Comparison of ENCODE assay signal across 26 mouse cellular contexts in genomic region chr4:85045748-85046147, GRCm38 (mm10).
DNase-seq lines count a peak whose midpoint lies in the region; ATAC-seq lines count a peak whose summit lies in the region.
"Had no signal": no experiment of that assay in that cellular context is flagged by ENCODE, and none has a peak within 500 bp of the region (broad histone marks: within the 10 kb centered on the region; RNA-seq: fewer than 3 reads in every experiment).

No protein-coding gene starts in this region.

- no peak for DNase-seq in midbrain, embryonic 11.5 days (ENCODE audit: low spot score, missing footprints)
- peak; percentile 8 for DNase-seq in embryo, embryonic 10.5 days (ENCODE audit: low spot score)
- no peak for DNase-seq in heart, embryonic 10.5 days (ENCODE audit: low spot score)
- DNase-seq: adrenal gland, adult 8-10 months; cerebellum, adult 11-12 months; cerebellum, adult 9-11 months; gastrocnemius, postnatal 14 days; kidney, adult 9 months; kidney, postnatal 25 days; lung, embryonic 14.5 days; lung, postnatal 14 days; right cerebral cortex, postnatal 25 days; thymus, postnatal 25 days had no signal

- peaks cover 18% of the 10 kb centered on the region for H3K4me1 ChIP-seq in forebrain, embryonic 13.5 days
- H3K4me1 ChIP-seq in forebrain, embryonic 12.5 days: peaks cover 10% of the 10 kb centered on the region
- peaks cover 7% of the 10 kb centered on the region; the same call in 1 of the 2 replicates for H3K4me1 ChIP-seq in midbrain, embryonic 15.5 days
- H3K4me1 ChIP-seq in midbrain, embryonic 11.5 days (ENCODE audit: control insufficient read depth, insufficient read depth, low read length): 0 out of 2 replicates have a peak, but pooled peaks cover 2% of the 10 kb centered on the region
- H3K4me1 ChIP-seq in kidney, embryonic 14.5 days (ENCODE audit: control insufficient read depth, insufficient read depth, low read length): no peaks in the 10 kb centered on the region
- no peaks in the 10 kb centered on the region for H3K4me1 ChIP-seq in heart, embryonic 10.5 days
- H3K4me1 ChIP-seq: embryonic facial prominence, embryonic 13.5 days; heart, embryonic 15.5 days; limb, embryonic 12.5 days; liver, embryonic 15.5 days; stomach, embryonic 15.5 days had no signal

- ATAC-seq in forebrain, embryonic 13.5 days: 0 out of 2 replicates have a peak, but pooled peaks have one; percentile 24
- ATAC-seq in forebrain, embryonic 12.5 days (ENCODE audit: low FRiP score): no peak
- peak; percentile 62 for ATAC-seq in midbrain, embryonic 15.5 days (replicated peaks)
- no peak for ATAC-seq in midbrain, embryonic 11.5 days (ENCODE audit: low FRiP score)
- no peak for ATAC-seq in kidney, embryonic 14.5 days (ENCODE audit: low FRiP score, low TSS enrichment)
- ATAC-seq: CD4-positive, CD25-positive, alpha-beta regulatory T cell, adult 4 months; intestine, postnatal 0 days had no signal

- no peaks in the 10 kb centered on the region for H3K36me3 ChIP-seq in forebrain, embryonic 13.5 days (ENCODE audit: poor library complexity, severe bottlenecking)
- no peaks in the 10 kb centered on the region for H3K36me3 ChIP-seq in forebrain, embryonic 12.5 days (replicated peaks)
- no peaks in the 10 kb centered on the region for H3K36me3 ChIP-seq in midbrain, embryonic 15.5 days (replicated peaks)
- H3K36me3 ChIP-seq in midbrain, embryonic 11.5 days (ENCODE audit: control insufficient read depth, insufficient read depth, low read length): no peaks in the 10 kb centered on the region
- H3K36me3 ChIP-seq in kidney, embryonic 14.5 days (ENCODE audit: control insufficient read depth, insufficient read depth, low read length): no peaks in the 10 kb centered on the region
- H3K36me3 ChIP-seq in heart, embryonic 10.5 days: peaks cover 4% of the 10 kb centered on the region; the same call in 1 of the 2 replicates
- H3K36me3 ChIP-seq: heart, embryonic 15.5 days; hindbrain, embryonic 13.5 days; limb, embryonic 12.5 days; liver, embryonic 15.5 days; stomach, embryonic 15.5 days had no signal

- H3K9me3 ChIP-seq in forebrain, embryonic 13.5 days (replicated peaks): no peaks in the 10 kb centered on the region
- no peaks in the 10 kb centered on the region for H3K9me3 ChIP-seq in forebrain, embryonic 12.5 days
- H3K9me3 ChIP-seq in midbrain, embryonic 15.5 days: no peaks in the 10 kb centered on the region
- no peaks in the 10 kb centered on the region for H3K9me3 ChIP-seq in midbrain, embryonic 11.5 days (ENCODE audit: control insufficient read depth, low read length)
- H3K9me3 ChIP-seq in kidney, embryonic 14.5 days (ENCODE audit: control insufficient read depth, low read length): no peaks in the 10 kb centered on the region
- H3K9me3 ChIP-seq in heart, embryonic 10.5 days: no peaks in the 10 kb centered on the region
- H3K9me3 ChIP-seq: embryonic facial prominence, embryonic 13.5 days; heart, embryonic 15.5 days; hindbrain, embryonic 13.5 days; limb, embryonic 12.5 days; liver, embryonic 15.5 days; stomach, embryonic 15.5 days had no signal

- no peaks in the 10 kb centered on the region for H3K27me3 ChIP-seq in forebrain, embryonic 13.5 days
- H3K27me3 ChIP-seq in forebrain, embryonic 12.5 days: no peaks in the 10 kb centered on the region
- no peaks in the 10 kb centered on the region for H3K27me3 ChIP-seq in midbrain, embryonic 15.5 days (replicated peaks)
- no peaks in the 10 kb centered on the region for H3K27me3 ChIP-seq in midbrain, embryonic 11.5 days (ENCODE audit: control insufficient read depth, insufficient read depth, low read length)
- H3K27me3 ChIP-seq in kidney, embryonic 14.5 days (ENCODE audit: control insufficient read depth, insufficient read depth, low read length): no peaks in the 10 kb centered on the region
- no peaks in the 10 kb centered on the region for H3K27me3 ChIP-seq in heart, embryonic 10.5 days (ENCODE audit: insufficient read depth, poor library complexity, severe bottlenecking)
- H3K27me3 ChIP-seq: embryonic facial prominence, embryonic 13.5 days; heart, embryonic 15.5 days; hindbrain, embryonic 13.5 days; limb, embryonic 12.5 days; liver, embryonic 15.5 days; stomach, embryonic 15.5 days had no signal

- H3K4me3 ChIP-seq in forebrain, embryonic 13.5 days: no peak overlapping the region
- H3K4me3 ChIP-seq in forebrain, embryonic 12.5 days (replicated peaks): no peak overlapping the region
- H3K4me3 ChIP-seq in midbrain, embryonic 15.5 days: no peak overlapping the region
- H3K4me3 ChIP-seq in midbrain, embryonic 11.5 days (ENCODE audit: low read depth, low read length): no peak overlapping the region
- no peak overlapping the region for H3K4me3 ChIP-seq in kidney, embryonic 14.5 days (ENCODE audit: low read length)
- H3K4me3 ChIP-seq in heart, embryonic 10.5 days: no peak overlapping the region
- H3K4me3 ChIP-seq: embryonic facial prominence, embryonic 13.5 days; erythroblast, embryonic 14.5 days; heart, embryonic 15.5 days; hindbrain, embryonic 13.5 days; limb, embryonic 12.5 days; liver, embryonic 15.5 days; stomach, embryonic 15.5 days had no signal

- WGBS in forebrain, embryonic 13.5 days: 4% methylated on average over 2 of the region's 2 CpGs
- 5% methylated on average over 2 of the region's 2 CpGs for WGBS in forebrain, embryonic 12.5 days
- 10% methylated on average over 2 of the region's 2 CpGs for WGBS in midbrain, embryonic 15.5 days
- WGBS in midbrain, embryonic 11.5 days: 16% methylated on average over 2 of the region's 2 CpGs
- WGBS in kidney, embryonic 14.5 days: 63% methylated on average over 2 of the region's 2 CpGs
- WGBS in heart, embryonic 10.5 days: 72% methylated on average over 2 of the region's 2 CpGs

- no peak overlapping the region for H3K4me2 ChIP-seq in forebrain, embryonic 13.5 days
- H3K4me2 ChIP-seq in forebrain, embryonic 12.5 days: no peak overlapping the region; the same call in 1 of the 2 replicates
- no peak overlapping the region for H3K4me2 ChIP-seq in midbrain, embryonic 15.5 days
- no peak overlapping the region for H3K4me2 ChIP-seq in midbrain, embryonic 11.5 days
- no peak overlapping the region for H3K4me2 ChIP-seq in kidney, embryonic 14.5 days (replicated peaks; ENCODE audit: low read depth, low read length)
- H3K4me2 ChIP-seq: embryonic facial prominence, embryonic 13.5 days; heart, embryonic 15.5 days; hindbrain, embryonic 13.5 days; limb, embryonic 12.5 days; liver, embryonic 15.5 days; lung, embryonic 14.5 days; stomach, embryonic 15.5 days had no signal

- no peak overlapping the region for H3K27ac ChIP-seq in forebrain, embryonic 13.5 days
- no peak overlapping the region for H3K27ac ChIP-seq in forebrain, embryonic 12.5 days
- H3K27ac ChIP-seq in midbrain, embryonic 15.5 days: peak overlapping the region; percentile 31; the same call in 1 of the 2 replicates
- no peak overlapping the region for H3K27ac ChIP-seq in midbrain, embryonic 11.5 days (ENCODE audit: low read depth, low read length)
- H3K27ac ChIP-seq in kidney, embryonic 14.5 days (ENCODE audit: low read depth, low read length): no peak overlapping the region
- no peak overlapping the region for H3K27ac ChIP-seq in heart, embryonic 10.5 days
- H3K27ac ChIP-seq: embryonic facial prominence, embryonic 13.5 days; heart, embryonic 15.5 days; hindbrain, embryonic 13.5 days; limb, embryonic 12.5 days; liver, embryonic 15.5 days; stomach, embryonic 15.5 days had no signal

- H3K9ac ChIP-seq in forebrain, embryonic 13.5 days: 0 out of 2 replicates have a peak overlapping the region, but pooled peaks have one; percentile 7
- H3K9ac ChIP-seq in forebrain, embryonic 12.5 days: no peak overlapping the region
- H3K9ac ChIP-seq in midbrain, embryonic 15.5 days: no peak overlapping the region
- no peak overlapping the region for H3K9ac ChIP-seq in midbrain, embryonic 11.5 days (ENCODE audit: low read length)
- no peak overlapping the region for H3K9ac ChIP-seq in kidney, embryonic 14.5 days (ENCODE audit: low read depth, low read length)
- H3K9ac ChIP-seq: embryonic facial prominence, embryonic 13.5 days; heart, embryonic 15.5 days; hindbrain, embryonic 13.5 days; limb, embryonic 12.5 days; liver, embryonic 15.5 days; lung, embryonic 14.5 days; stomach, embryonic 15.5 days had no signal

Comparison
In these comparisons a context has a peak if more than half of its experiments do, and no peak if none do; other contexts are left out.
1. ATAC-seq: peak in forebrain, embryonic 13.5 days (single experiment) and midbrain, embryonic 15.5 days (single experiment); none in forebrain, embryonic 12.5 days (single experiment), midbrain, embryonic 11.5 days (single experiment) and kidney, embryonic 14.5 days (single experiment).